Mouse (Mus musculus) right cerebral cortex, postnatal 10 days (tissue): Measurements from ENCODE around the gene Trim34b.
"Not testable (repeated sequence)": the region's sequence is repeated elsewhere in the genome, so short reads cannot be mapped to it uniquely, and the experiment has no call there.

ENCODE experiments used
- DNase-seq, 2 experiments: peaks; one replicate each; pipeline ENCODE4 v3.0.0; 2021; ENCODE audit warnings: low spot score in 2 of 2

The Trim34b gene

GRCm38 (mm10) chr7:104329171-104329570, at the start of gene Trim34b:
Gene Trim34b (plus strand): TSS chr7:104329471.
- DNase-seq: not testable (repeated sequence)

- not testable (repeated sequence) for DNase-seq
Measured at GRCm38 (mm10) chr7:104287576-104288443, 41.5 kb upstream of the Trim34b start, which contains the start of gene Trim5. Gene Trim5 (minus strand): TSS chr7:104288094.

- no peak for DNase-seq
Measured at GRCm38 (mm10) chr7:104290641-104291040, 38.6 kb upstream of the Trim34b start.

- DNase-seq: no peak
Measured at GRCm38 (mm10) chr7:104291638-104292400, 37.5 kb upstream of the Trim34b start.

- DNase-seq: no peak
Measured at GRCm38 (mm10) chr7:104314796-104315353, 14.4 kb upstream of the Trim34b start.

- not testable (repeated sequence) for DNase-seq
Measured at GRCm38 (mm10) chr7:104315369-104316080, 13.7 kb upstream of the Trim34b start, which contains the start of gene Trim12a. Gene Trim12a (minus strand): TSS chr7:104315466.

GRCm38 (mm10) chr7:104322028-104322427, 7.2 kb upstream of the Trim34b start:
- no peak for DNase-seq

GRCm38 (mm10) chr7:104335547-104335946, 6.3 kb downstream of the Trim34b start:
- DNase-seq: not testable (repeated sequence)

GRCm38 (mm10) chr7:104340744-104341143, 11.5 kb downstream of the Trim34b start:
- not testable (repeated sequence) for DNase-seq

- DNase-seq: not testable (repeated sequence)
Measured at GRCm38 (mm10) chr7:104348043-104348442, 18.8 kb downstream of the Trim34b start.

- DNase-seq: peak; percentile 36 to 38
Measured at GRCm38 (mm10) chr7:104352717-104353599, 23.7 kb downstream of the Trim34b start, which contains the start of gene Trim12c. Gene Trim12c (minus strand): TSS chr7:104353362.

GRCm38 (mm10) chr7:104353600-104353967, 24.3 kb downstream of the Trim34b start:
- DNase-seq: no peak

- no peak for DNase-seq
Measured at GRCm38 (mm10) chr7:104366339-104366738, 37.1 kb downstream of the Trim34b start.

- no peak for DNase-seq
Measured at GRCm38 (mm10) chr7:104369736-104370414, 40.6 kb downstream of the Trim34b start, which contains the start of gene Trim30b. Gene Trim30b (minus strand): TSS chr7:104369884.
